Mouse (Mus musculus): Measurements from ENCODE around the gene Kng1. TPM values are rescaled to one million over a fixed set of nuclear protein-coding genes. Genes with fewer than 3 reads are reported as not detected.

Kng1 gene
- total and polyA plus RNA-seq, 3 experiments = not detected

- peaks cover 67 to 89% of the 10 kb centered on the region in 2 experiments for H3K36me3 ChIP-seq (replicated peaks in 1 of 2; ENCODE audit: control insufficient read depth in 1 of 2, insufficient read depth in 1 of 2, low read length in 1 of 2)
- dilution Hi-C loops (cut with MboI; ENCODE audit: extremely low pct_ligation_motif_present, extremely low pct_unique_long_range_greater_than_20kb, low sequenced_read_pairs) = no loop called here
- H3K27ac ChIP-seq (ENCODE audit: insufficient read depth, low read depth) = no peak overlapping the region
- H3K9me3 ChIP-seq (replicated peaks; ENCODE audit: low read length) = no peaks in the 10 kb centered on the region
- in situ Hi-C loops (cut with MboI; ENCODE audit: low pct_ligation_motif_present, low pct_unique_long_range_greater_than_20kb, low sequenced_read_pairs) = no loop called here
- H3K4me2 ChIP-seq (ENCODE audit: insufficient read depth, low read depth, poor library complexity, severe bottlenecking) = no peak overlapping the region
- no peak overlapping the region for H3K9ac ChIP-seq (ENCODE audit: insufficient read depth, low read depth)
- H3K4me1 ChIP-seq (ENCODE audit: control insufficient read depth in 1 of 2, insufficient read depth in 2 of 2) = peaks cover 0 to 9% of the 10 kb centered on the region in 2 experiments; a peak in 2 of 4 replicates
- DNase-seq (ENCODE audit: extremely low read depth) = no peak
- TF ChIP-seq PAX5 (IDR thresholded peaks at IDR 0.05; ENCODE audit: low read length) (no peak), TBP (conservative IDR thresholded peaks at IDR 0.05; ENCODE audit: low read depth, low read length) (no peak), JUND (conservative IDR thresholded peaks at IDR 0.05; ENCODE audit: low read depth, low read length) (no peak), SIN3A (IDR thresholded peaks at IDR 0.05; ENCODE audit: low read length) (no peak), CHD2 (IDR thresholded peaks at IDR 0.05; ENCODE audit: low read length) (no peak), UBTF (IDR thresholded peaks at IDR 0.05; ENCODE audit: low read depth, low read length) (no peak), CHD1 (IDR thresholded peaks at IDR 0.05; ENCODE audit: low read depth, low read length) (no peak), MAX (IDR thresholded peaks at IDR 0.05; ENCODE audit: low read length) (no peak)
- no peak overlapping the region for H3K4me3 ChIP-seq (replicated peaks in 1 of 3; ENCODE audit: low read depth in 2 of 3, low read length in 2 of 3, poor library complexity in 1 of 3)
- H3K79me2 ChIP-seq (replicated peaks; ENCODE audit: control insufficient read depth, extremely low read depth, insufficient read depth, poor library complexity, severe bottlenecking) = peaks cover 17% of the 10 kb centered on the region
- no peaks in the 10 kb centered on the region for H3K27me3 ChIP-seq (replicated peaks)
Measured at GRCm38 (mm10) chr16:23117173-23117572, 59.5 kb downstream of the Kng1 start.

GRCm38 (mm10) chr16:23122446-23122845 is 64.8 kb downstream of the Kng1 start:
- H3K27ac ChIP-seq (ENCODE audit: insufficient read depth, low read depth) = no peak overlapping the region
- in situ Hi-C loops (cut with MboI; ENCODE audit: low pct_ligation_motif_present, low pct_unique_long_range_greater_than_20kb, low sequenced_read_pairs) = no loop called here
- no peaks in the 10 kb centered on the region for H3K27me3 ChIP-seq (replicated peaks)
- peaks cover 37% of the 10 kb centered on the region for H3K79me2 ChIP-seq (replicated peaks; ENCODE audit: control insufficient read depth, extremely low read depth, insufficient read depth, poor library complexity, severe bottlenecking)
- H3K4me3 ChIP-seq (replicated peaks in 1 of 3; ENCODE audit: low read depth in 2 of 3, low read length in 2 of 3, poor library complexity in 1 of 3) = no peak overlapping the region
- peaks cover 41 to 83% of the 10 kb centered on the region in 2 experiments for H3K36me3 ChIP-seq (replicated peaks in 1 of 2; ENCODE audit: control insufficient read depth in 1 of 2, insufficient read depth in 1 of 2, low read length in 1 of 2)
- peaks cover 5 to 37% of the 10 kb centered on the region in 2 experiments; a peak in 2 of 4 replicates for H3K4me1 ChIP-seq (ENCODE audit: control insufficient read depth in 1 of 2, insufficient read depth in 2 of 2)
- no peak overlapping the region for H3K4me2 ChIP-seq (ENCODE audit: insufficient read depth, low read depth, poor library complexity, severe bottlenecking)
- dilution Hi-C loops (cut with MboI; ENCODE audit: extremely low pct_ligation_motif_present, extremely low pct_unique_long_range_greater_than_20kb, low sequenced_read_pairs) = no loop called here
- TF ChIP-seq E2F4 (IDR thresholded peaks at IDR 0.05; ENCODE audit: insufficient replicate concordance, low read depth, low read length) (no peak), CHD2 (IDR thresholded peaks at IDR 0.05; ENCODE audit: low read length) (no peak), RCOR1 (conservative IDR thresholded peaks at IDR 0.05; ENCODE audit: low read depth, low read length) (no peak), ETS1 (conservative IDR thresholded peaks at IDR 0.05; ENCODE audit: low read depth, low read length) (no peak), HCFC1 (IDR thresholded peaks at IDR 0.05; ENCODE audit: low read depth, low read length) (no peak), PAX5 (IDR thresholded peaks at IDR 0.05; ENCODE audit: low read length) (no peak), NELFE (IDR thresholded peaks at IDR 0.05; ENCODE audit: low read depth, low read length) (no peak), UBTF (IDR thresholded peaks at IDR 0.05; ENCODE audit: low read depth, low read length) (no peak), CTCF (conservative IDR thresholded peaks at IDR 0.05 in 1 of 2, IDR thresholded peaks at IDR 0.05 in 1 of 2; ENCODE audit: low read depth in 2 of 2, low read length in 2 of 2) (no peak), USF1 (IDR thresholded peaks at IDR 0.05; ENCODE audit: low read depth, low read length) (no peak), ZKSCAN1 (IDR thresholded peaks at IDR 0.05; ENCODE audit: borderline replicate concordance, low read depth, low read length) (no peak), CHD1 (IDR thresholded peaks at IDR 0.05; ENCODE audit: low read depth, low read length) (no peak), SMC3 (IDR thresholded peaks at IDR 0.05; ENCODE audit: low read depth, low read length) (no peak), MEF2A (IDR thresholded peaks at IDR 0.05; ENCODE audit: borderline replicate concordance, low read depth, low read length) (no peak), MAFK (IDR thresholded peaks at IDR 0.05; ENCODE audit: insufficient replicate concordance, low read length) (no peak)
- DNase-seq (ENCODE audit: extremely low read depth) = no peak
- no peaks in the 10 kb centered on the region for H3K9me3 ChIP-seq (replicated peaks; ENCODE audit: low read length)
- no peak overlapping the region for H3K9ac ChIP-seq (ENCODE audit: insufficient read depth, low read depth)

Data from CH12.LX (cell line).